Mouse (Mus musculus): ENCODE results near the gene Zfp949. TPM values are rescaled to one million over a fixed set of nuclear protein-coding genes. Genes with fewer than 3 reads are reported as not detected.
A peak's percentile ranks its signal among the peaks of the same experiment; 100 is the strongest.
"Not testable (repeated sequence)": the region's sequence is repeated elsewhere in the genome, so short reads cannot be mapped to it uniquely, and the experiment has no call there.

The Zfp949 gene
- total RNA-seq, 2 experiments from 2014 or later = 20.1 to 23.4 TPM

- intact Hi-C loops (cut with DNase I) = no loop called here
- no peak for DNase-seq (ENCODE audit: extremely low spot score in 1 of 2, low spot score in 2 of 2)
Measured at GRCm38 (mm10) chr9:88529979-88530580, 17.7 kb upstream of the Zfp949 start.

- intact Hi-C loops (cut with DNase I) = no loop called here
- DNase-seq (ENCODE audit: extremely low spot score in 1 of 2, low spot score in 2 of 2) = no peak
Measured at GRCm38 (mm10) chr9:88534093-88534492, 13.7 kb upstream of the Zfp949 start.

- intact Hi-C loops (cut with DNase I) = loop anchor here (5.0 kb wide), 1 partner anchor 297 kb away; no protein-coding TSS in a partner anchor
- no peak for DNase-seq (ENCODE audit: extremely low spot score in 1 of 2, low spot score in 2 of 2)
Measured at GRCm38 (mm10) chr9:88539546-88540224, 8.1 kb upstream of the Zfp949 start.

GRCm38 (mm10) chr9:88542816-88543215 is 5.0 kb upstream of the Zfp949 start:
- intact Hi-C loops (cut with DNase I) = loop anchor here (5.0 kb wide), 1 partner anchor 301 kb away; no protein-coding TSS in a partner anchor
- no peak for DNase-seq (ENCODE audit: extremely low spot score in 1 of 2, low spot score in 2 of 2)

- no peak for DNase-seq (ENCODE audit: extremely low spot score in 1 of 2, low spot score in 2 of 2)
- intact Hi-C loops (cut with DNase I) = loop anchor here (2.0 to 5.0 kb wide), 2 partner anchors 65 to 1142 kb away; no protein-coding TSS in a partner anchor
Measured at GRCm38 (mm10) chr9:88545534-88545933, 2.3 kb upstream of the Zfp949 start.

GRCm38 (mm10) chr9:88546166-88546565 is 1.7 kb upstream of the Zfp949 start:
- no peak for DNase-seq (ENCODE audit: extremely low spot score in 1 of 2, low spot score in 2 of 2)
- intact Hi-C loops (cut with DNase I) = loop anchor here (5.0 kb wide), 1 partner anchor 1141 kb away; no protein-coding TSS in a partner anchor

- DNase-seq (ENCODE audit: extremely low spot score in 1 of 2, low spot score in 2 of 2) = no peak
- intact Hi-C loops (cut with DNase I) = loop anchor here (5.0 kb wide), 1 partner anchor 1141 kb away; no protein-coding TSS in a partner anchor
Measured at GRCm38 (mm10) chr9:88546657-88547056, 1.2 kb upstream of the Zfp949 start.

GRCm38 (mm10) chr9:88547270-88547669 is 550 bp upstream of the Zfp949 start:
- no peak for DNase-seq (ENCODE audit: extremely low spot score in 1 of 2, low spot score in 2 of 2)
- intact Hi-C loops (cut with DNase I) = loop anchor here (5.0 kb wide), 1 partner anchor 1140 kb away; no protein-coding TSS in a partner anchor

GRCm38 (mm10) chr9:88548614-88548945 is 760 bp downstream of the Zfp949 start:
- intact Hi-C loops (cut with DNase I) = loop anchor here (5.0 kb wide), 1 partner anchor 1139 kb away; no protein-coding TSS in a partner anchor
- DNase-seq (ENCODE audit: extremely low spot score in 1 of 2, low spot score in 2 of 2) = no peak

GRCm38 (mm10) chr9:88553071-88553470 is 5.3 kb downstream of the Zfp949 start:
- DNase-seq (ENCODE audit: extremely low spot score in 1 of 2, low spot score in 2 of 2) = no peak
- intact Hi-C loops (cut with DNase I) = no loop called here

GRCm38 (mm10) chr9:88558146-88558545 is 10.3 kb downstream of the Zfp949 start:
- no peak for DNase-seq (ENCODE audit: extremely low spot score in 1 of 2, low spot score in 2 of 2)
- intact Hi-C loops (cut with DNase I) = no loop called here

GRCm38 (mm10) chr9:88561476-88561875 is 13.7 kb downstream of the Zfp949 start:
- intact Hi-C loops (cut with DNase I); DNase-seq (ENCODE audit: extremely low spot score in 1 of 2, low spot score in 2 of 2): not testable (repeated sequence)

GRCm38 (mm10) chr9:88570471-88570870 is 22.7 kb downstream of the Zfp949 start:
- DNase-seq (ENCODE audit: extremely low spot score in 1 of 2, low spot score in 2 of 2); intact Hi-C loops (cut with DNase I): not testable (repeated sequence)

GRCm38 (mm10) chr9:88580591-88580990 is 32.8 kb downstream of the Zfp949 start, which contains the start of gene Trim43a:
Gene Trim43a (plus strand): TSS chr9:88580891.
- intact Hi-C loops (cut with DNase I); DNase-seq (ENCODE audit: extremely low spot score in 1 of 2, low spot score in 2 of 2): not testable (repeated sequence)

GRCm38 (mm10) chr9:88593708-88594107 is 45.9 kb downstream of the Zfp949 start:
- intact Hi-C loops (cut with DNase I); DNase-seq (ENCODE audit: extremely low spot score in 1 of 2, low spot score in 2 of 2): not testable (repeated sequence)

GRCm38 (mm10) chr9:88599206-88600162 is 51.7 kb downstream of the Zfp949 start:
- DNase-seq (ENCODE audit: extremely low spot score in 1 of 2, low spot score in 2 of 2) = peak; percentile 98 to 100
- intact Hi-C loops (cut with DNase I) = not testable (repeated sequence)
